Mouse (Mus musculus) heart, adult 2 months (tissue): Measurements from ENCODE around the gene Zfp365. TPM values are rescaled to one million over a fixed set of nuclear protein-coding genes. Genes with fewer than 3 reads are reported as not detected.

Source experiments
- DNase-seq, 2 experiments: peaks; one replicate each; pipeline ENCODE4 v3.0.0; 2021
- H3K27ac ChIP-seq: fragments of 200-600 bp; 2 replicates; pipeline ENCODE4 v1.8.1; 2022
- H3K27me3 ChIP-seq: fragments of 200-500 bp; 2 replicates; pipeline ENCODE4 v1.6.1; 2012; ENCODE audit warnings: mild to moderate bottlenecking, low read length, inconsistent platforms, mixed read lengths; ENCODE audit not compliant: control insufficient read depth, insufficient read depth
- H3K36me3 ChIP-seq: fragments of 200-500 bp; 2 replicates; pipeline ENCODE4 v1.6.1; 2012; ENCODE audit warnings: low read length, inconsistent platforms; ENCODE audit not compliant: control insufficient read depth, insufficient read depth
- H3K4me1 ChIP-seq: fragments of 200-500 bp; 2 replicates; pipeline ENCODE4 v1.6.1; 2011; ENCODE audit warnings: low read length; ENCODE audit not compliant: control insufficient read depth, insufficient read depth
- H3K4me3 ChIP-seq: fragments of 200-600 bp; 2 replicates; pipeline ENCODE4 v1.8.1; 2022
- H3K79me2 ChIP-seq: fragments of 200-500 bp; replicated peaks from 2 replicates; pipeline ENCODE4 v1.6.1; 2012; ENCODE audit warnings: mild to moderate bottlenecking, inconsistent platforms, low read length, moderate library complexity, mixed read lengths; ENCODE audit not compliant: control insufficient read depth, insufficient read depth
- H3K9ac ChIP-seq: fragments of 200-500 bp; 2 replicates; pipeline ENCODE4 v1.6.1; 2012; ENCODE audit warnings: low read depth, mild to moderate bottlenecking, control low read depth, inconsistent platforms, low read length, mixed read lengths
- CTCF ChIP-seq: fragments of 200-600 bp; IDR thresholded peaks from 2 replicates; pipeline ENCODE4 v1.8.1; 2022; ENCODE audit warnings: antibody characterized with exemption, mild to moderate bottlenecking, moderate library complexity
- EP300 ChIP-seq: fragments of 200-500 bp; IDR thresholded peaks from 2 replicates; pipeline ENCODE4 v1.6.1; 2011; ENCODE audit warnings: low read depth, low read length, control low read depth; ENCODE audit not compliant: insufficient read depth
- POLR2A ChIP-seq: fragments of 200-500 bp; IDR thresholded peaks from 2 replicates; pipeline ENCODE4 v1.6.1; 2011; ENCODE audit warnings: mild to moderate bottlenecking, low read depth, low read length, control low read depth; ENCODE audit not compliant: insufficient read depth
- WGBS: fragments of 180-500 bp; shearing (Covaris S2); methylation state at CpG from one replicate; pipeline ENCODE4 v1.1.7; 2018; 5-methylcytosine and 5-hydroxymethylcytosine counted together
- intact Hi-C: fragments of 180-260 bp; cut with DNase I; formaldehyde crosslinking; loops from one replicate; pipeline ENCODE4 v1.15.1; 2025
- polyA plus RNA-seq: library from polyadenylated mRNA; depleted of rRNA; stranded (reverse); fragments of >200 nt; gene quantifications from 2 replicates; pipeline ENCODE4 v1.2.3, GENCODE M21; 2012
- total RNA-seq, 2 experiments: library from RNA; stranded (reverse); gene quantifications; 2 replicates each; pipeline ENCODE4 v1.2.3; 2021

The Zfp365 gene
- total and polyA plus RNA-seq, 3 experiments, result 0.34 to 0.66 (median 0.39) TPM

GRCm38 (mm10) chr10:67865063-67865462 is 47.4 kb downstream of the Zfp365 start:
- intact Hi-C loops, result no loop called here
- DNase-seq, result no peak
- Histone ChIP-seq H3K79me2 (no peaks in the 10 kb centered on the region), H3K27me3 (no peaks in the 10 kb centered on the region), H3K36me3 (no peaks in the 10 kb centered on the region), H3K9ac (no peak overlapping the region), H3K27ac (no peak overlapping the region), H3K4me1 (no peaks in the 10 kb centered on the region), H3K4me3 (no peak overlapping the region)
- TF ChIP-seq POLR2A (no peak), CTCF (no peak), EP300 (no peak)
- WGBS, result 80% methylated on average over 3 of the region's 3 CpGs

GRCm38 (mm10) chr10:67862331-67862730 is 50.1 kb downstream of the Zfp365 start:
- Histone ChIP-seq H3K79me2 (no peaks in the 10 kb centered on the region), H3K4me3 (no peak overlapping the region), H3K27me3 (no peaks in the 10 kb centered on the region), H3K4me1 (no peaks in the 10 kb centered on the region), H3K9ac (no peak overlapping the region), H3K27ac (no peak overlapping the region), H3K36me3 (no peaks in the 10 kb centered on the region)
- TF ChIP-seq CTCF (peak; percentile 86), EP300 (no peak)
- intact Hi-C loops, result loop anchor here (2.0 to 5.0 kb wide), 2 partner anchors 134 to 420 kb away; no protein-coding TSS in a partner anchor
- no peak for DNase-seq
- WGBS, result 8% methylated on average over 7 of the region's 7 CpGs

DNA sequence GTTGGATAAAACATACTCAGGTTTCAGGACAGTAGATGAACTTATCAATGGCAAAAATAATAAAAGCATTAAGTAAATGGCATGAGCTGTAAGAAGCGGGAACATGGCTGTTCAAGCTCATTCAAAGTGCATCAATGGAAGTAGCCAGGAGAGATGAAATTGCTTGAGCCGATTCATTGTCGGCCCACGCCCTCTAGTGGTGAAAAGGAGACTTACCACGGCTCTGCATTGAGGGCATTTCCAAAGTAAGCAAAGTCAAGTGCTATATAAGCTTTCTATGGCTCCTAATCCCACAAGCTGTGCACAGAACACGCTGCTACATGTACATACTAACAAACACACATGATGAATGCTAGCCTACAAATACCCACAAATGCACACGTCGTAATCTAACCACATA is 53.6 kb downstream of the Zfp365 start:
- WGBS, result 13% methylated on average over 8 of the region's 8 CpGs
- Histone ChIP-seq H3K27ac (no peak overlapping the region), H3K27me3 (no peaks in the 10 kb centered on the region)

DNA sequence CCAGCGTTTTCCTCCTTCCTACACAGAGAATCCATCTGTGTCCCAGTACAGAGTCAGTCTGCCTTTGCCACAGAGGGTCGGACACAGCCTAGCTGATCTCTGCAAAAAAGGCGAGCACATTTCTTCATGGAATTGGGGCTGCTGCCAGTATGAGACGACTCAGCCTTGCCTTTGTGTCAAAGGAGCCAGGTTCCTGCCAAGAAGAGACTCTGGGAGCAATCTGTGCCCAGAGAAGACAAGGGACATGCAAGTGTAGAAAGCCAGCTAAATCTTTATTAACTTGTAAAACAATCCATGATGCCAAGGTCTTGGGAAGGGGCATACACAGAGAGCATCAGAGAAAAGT is 54.9 kb downstream of the Zfp365 start:
- TF ChIP-seq POLR2A, result no peak
- no peak for TF ChIP-seq CTCF
- no peak for TF ChIP-seq EP300
- Histone ChIP-seq H3K36me3 (no peaks in the 10 kb centered on the region), H3K4me3 (no peak overlapping the region), H3K4me1 (no peaks in the 10 kb centered on the region), H3K27me3 (no peaks in the 10 kb centered on the region), H3K27ac (no peak overlapping the region), H3K79me2 (no peaks in the 10 kb centered on the region), H3K9ac (no peak overlapping the region)
- intact Hi-C loops, result no loop called here
- DNase-seq, result no peak
- WGBS, result 65% methylated on average over 4 of the region's 4 CpGs

More for the DNA sequence above, 53.6 kb downstream of the Zfp365 start:
- peak; percentile 97; the same call in 1 of the 2 replicates for TF ChIP-seq CTCF
- TF ChIP-seq POLR2A, result no peak
- 0 out of 2 replicates have a peak, but pooled peaks have one; percentile 56 for TF ChIP-seq EP300
- intact Hi-C loops, result loop anchor here (1.0 kb wide), 2 partner anchors 323 to 544 kb away; no protein-coding TSS in a partner anchor
- no peaks in the 10 kb centered on the region for H3K4me1 ChIP-seq
- H3K79me2 ChIP-seq, result no peaks in the 10 kb centered on the region
- H3K9ac ChIP-seq, result no peak overlapping the region
- no peak overlapping the region for H3K4me3 ChIP-seq
- no peaks in the 10 kb centered on the region for H3K36me3 ChIP-seq
- DNase-seq, result peak; percentile 56 to 70

DNA sequence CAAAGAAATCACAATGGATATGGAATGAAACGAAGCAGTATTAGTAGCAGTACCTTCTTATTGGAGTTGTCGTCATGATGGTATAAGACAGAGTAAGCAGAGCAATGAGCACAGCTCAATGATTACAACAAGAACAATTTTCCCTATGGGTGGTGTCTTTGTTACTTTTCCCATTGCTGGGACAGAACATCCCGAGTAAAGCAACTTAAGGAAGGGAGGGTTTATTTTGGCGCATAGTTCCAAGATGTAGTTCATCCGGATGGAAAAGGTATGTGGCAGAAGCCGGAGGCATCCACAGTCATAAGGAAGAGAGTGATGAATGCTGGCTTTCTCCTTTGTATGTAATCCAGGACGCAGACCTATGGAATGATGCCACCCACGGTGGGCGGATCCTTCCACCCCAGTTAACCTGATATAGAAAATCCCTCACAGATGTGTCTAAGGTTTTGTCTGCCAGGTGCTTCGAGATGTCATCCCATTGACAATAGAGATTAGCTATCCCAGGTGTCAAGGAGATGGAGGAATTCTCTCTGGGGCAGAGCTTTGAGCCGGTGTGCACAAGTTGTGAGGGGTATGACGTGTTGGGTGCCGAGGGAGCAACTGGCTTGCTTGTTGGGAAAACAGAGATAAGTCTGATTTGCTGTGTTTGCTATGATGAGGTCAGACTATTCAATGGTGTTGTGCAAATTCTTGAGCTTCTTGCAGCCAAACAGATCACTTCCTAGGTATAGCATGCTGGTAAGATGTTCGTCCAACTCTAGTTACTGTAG is 55.5 kb downstream of the Zfp365 start:
- TF ChIP-seq EP300 (no peak), CTCF (no peak), POLR2A (no peak)
- Histone ChIP-seq H3K9ac (no peak overlapping the region), H3K4me3 (no peak overlapping the region), H3K36me3 (no peaks in the 10 kb centered on the region), H3K4me1 (no peaks in the 10 kb centered on the region), H3K79me2 (no peaks in the 10 kb centered on the region), H3K27ac (no peak overlapping the region), H3K27me3 (no peaks in the 10 kb centered on the region)
- DNase-seq, result no peak
- intact Hi-C loops, result no loop called here
- 84% methylated on average over 14 of the region's 14 CpGs for WGBS

DNA sequence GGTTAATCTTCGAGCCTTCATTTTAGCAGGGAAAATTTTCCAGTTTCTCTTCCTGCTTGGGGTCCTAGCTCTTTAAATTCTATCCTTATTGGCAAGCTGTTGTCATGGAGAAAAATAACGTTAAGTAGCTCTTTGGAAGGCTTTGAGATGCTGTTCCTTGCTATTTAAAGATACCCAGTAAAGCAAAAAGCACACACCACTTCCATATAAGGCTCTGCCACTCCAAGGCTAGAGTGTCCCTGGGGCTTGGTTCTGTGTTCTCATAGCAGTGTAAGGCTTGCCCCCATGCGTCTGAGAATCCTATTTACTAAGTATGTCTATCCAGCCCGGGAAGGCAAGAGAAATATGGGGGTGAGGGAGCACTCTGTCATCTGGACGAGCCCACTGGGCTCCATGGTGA is 56.7 kb downstream of the Zfp365 start:
- no peak overlapping the region for H3K9ac ChIP-seq
- no peak for TF ChIP-seq EP300
- TF ChIP-seq POLR2A, result no peak
- no peak for TF ChIP-seq CTCF
- 46% methylated on average over 5 of the region's 5 CpGs for WGBS
- H3K27ac ChIP-seq, result no peak overlapping the region
- H3K4me3 ChIP-seq, result no peak overlapping the region
- no peaks in the 10 kb centered on the region for H3K27me3 ChIP-seq
- no peaks in the 10 kb centered on the region for H3K36me3 ChIP-seq
- H3K4me1 ChIP-seq, result no peaks in the 10 kb centered on the region
- intact Hi-C loops, result no loop called here
- no peaks in the 10 kb centered on the region for H3K79me2 ChIP-seq
- DNase-seq, result no peak
